Mouse (Mus musculus) E14TG2a.4 (cell line): ENCODE measurements at regions not wholly inside any gene's neighbourhood (a gene's known extent, or its start where the extent isn't known, plus 50 kb on each side); places are given as distances from the start of the nearest gene placed in this dataset.

Source experiments
- H3K27me3 ChIP-seq: 2 replicates; pipeline ENCODE4 v1.6.1; 2014; ENCODE audit warnings: low read length, control low read depth; ENCODE audit not compliant: insufficient read depth
- H3K36me3 ChIP-seq: 2 replicates; pipeline ENCODE4 v1.6.1; 2014; ENCODE audit warnings: low read length, control low read depth; ENCODE audit not compliant: insufficient read depth
- H3K4me1 ChIP-seq: replicated peaks from 2 replicates; pipeline ENCODE4 v1.6.1; 2014; ENCODE audit warnings: low read depth, low read length, control low read depth
- H3K4me3 ChIP-seq: replicated peaks from 2 replicates; pipeline ENCODE4 v1.5.1; 2014; ENCODE audit warnings: mild to moderate bottlenecking, low read length
- H3K9me3 ChIP-seq: 2 replicates; pipeline ENCODE4 v1.6.1; 2014; ENCODE audit warnings: low read length, control low read depth
- CTCF ChIP-seq: conservative IDR thresholded peaks from 2 replicates; pipeline ENCODE4 v1.5.1; 2014; ENCODE audit warnings: low read length
- NANOG ChIP-seq: IDR thresholded peaks from 2 replicates; pipeline ENCODE4 v1.6.1; 2014; ENCODE audit warnings: borderline replicate concordance, low read length, mixed read lengths
- POU5F1 ChIP-seq: IDR thresholded peaks from 2 replicates; pipeline ENCODE4 v1.6.1; 2014; ENCODE audit warnings: low read length, borderline replicate concordance

GRCm38 (mm10) chr15:97188545-97188944 is 58.4 kb upstream of the Pced1b start:
- TF ChIP-seq NANOG, result no peak
- no peak for TF ChIP-seq POU5F1
- no peak for TF ChIP-seq CTCF
- Histone ChIP-seq H3K4me3 (no peak overlapping the region), H3K9me3 (peaks cover 8% of the 10 kb centered on the region), H3K27me3 (peaks cover 4% of the 10 kb centered on the region; the same call in 1 of the 2 replicates), H3K4me1 (peaks cover 8% of the 10 kb centered on the region), H3K36me3 (no peaks in the 10 kb centered on the region)

- Histone ChIP-seq H3K27me3 (peaks cover 5% of the 10 kb centered on the region; the same call in 1 of the 2 replicates), H3K4me1 (peaks cover 8% of the 10 kb centered on the region), H3K36me3 (no peaks in the 10 kb centered on the region), H3K9me3 (peaks cover 1% of the 10 kb centered on the region), H3K4me3 (no peak overlapping the region)
- TF ChIP-seq NANOG, result no peak
- peak; percentile 46 for TF ChIP-seq CTCF
These were observed 59.1 kb upstream of the Pced1b start for GRCm38 (mm10) chr15:97187831-97188230.

GRCm38 (mm10) chr15:97186034-97186433 is 60.9 kb upstream of the Pced1b start:
- Histone ChIP-seq H3K27me3 (peaks cover 8% of the 10 kb centered on the region), H3K4me3 (no peak overlapping the region), H3K4me1 (peaks cover 8% of the 10 kb centered on the region), H3K36me3 (no peaks in the 10 kb centered on the region), H3K9me3 (no peaks in the 10 kb centered on the region)
- no peak for TF ChIP-seq POU5F1
- TF ChIP-seq NANOG, result no peak
- no peak for TF ChIP-seq CTCF

- no peak overlapping the region for H3K4me3 ChIP-seq
- TF ChIP-seq CTCF (no peak), NANOG (no peak), POU5F1 (no peak)
- no peaks in the 10 kb centered on the region for H3K9me3 ChIP-seq
- no peaks in the 10 kb centered on the region for H3K36me3 ChIP-seq
- H3K4me1 ChIP-seq, result peaks cover 8% of the 10 kb centered on the region
- peaks cover 8% of the 10 kb centered on the region for H3K27me3 ChIP-seq
These were observed 64.3 kb upstream of the Pced1b start for GRCm38 (mm10) chr15:97182617-97183038.

GRCm38 (mm10) chr15:97180970-97181669 is 65.8 kb upstream of the Pced1b start:
- Histone ChIP-seq H3K4me1 (no peaks in the 10 kb centered on the region; the same call in 1 of the 2 replicates), H3K27me3 (peaks cover 9% of the 10 kb centered on the region), H3K4me3 (no peak overlapping the region), H3K9me3 (no peaks in the 10 kb centered on the region), H3K36me3 (no peaks in the 10 kb centered on the region)
- TF ChIP-seq POU5F1, result no peak
- TF ChIP-seq NANOG, result no peak
- TF ChIP-seq CTCF, result no peak

GRCm38 (mm10) chr15:97178286-97178685 is 68.6 kb upstream of the Pced1b start:
- TF ChIP-seq NANOG, result no peak
- TF ChIP-seq POU5F1, result no peak
- no peak for TF ChIP-seq CTCF
- H3K27me3 ChIP-seq, result peaks cover 27% of the 10 kb centered on the region
- H3K36me3 ChIP-seq, result no peaks in the 10 kb centered on the region
- H3K9me3 ChIP-seq, result no peaks in the 10 kb centered on the region
- peaks cover 6% of the 10 kb centered on the region for H3K4me1 ChIP-seq
- H3K4me3 ChIP-seq, result no peak overlapping the region

- peaks cover 11% of the 10 kb centered on the region for H3K4me1 ChIP-seq
These were observed 69.1 kb upstream of the Pced1b start for GRCm38 (mm10) chr15:97177806-97178205.

GRCm38 (mm10) chr15:97174989-97175388 is 71.9 kb upstream of the Pced1b start:
- peaks cover 27% of the 10 kb centered on the region for H3K4me1 ChIP-seq
- peaks cover 34% of the 10 kb centered on the region for H3K27me3 ChIP-seq
- no peak overlapping the region for H3K4me3 ChIP-seq
- no peaks in the 10 kb centered on the region for H3K9me3 ChIP-seq
- TF ChIP-seq NANOG (no peak), CTCF (no peak), POU5F1 (no peak)
- H3K36me3 ChIP-seq, result no peaks in the 10 kb centered on the region

More at GRCm38 (mm10) chr15:97177806-97178205, 69.1 kb upstream of the Pced1b start:
- no peak for TF ChIP-seq CTCF
- no peak for TF ChIP-seq POU5F1
- TF ChIP-seq NANOG, result no peak
- H3K27me3 ChIP-seq, result peaks cover 31% of the 10 kb centered on the region
- no peaks in the 10 kb centered on the region for H3K9me3 ChIP-seq
- H3K4me3 ChIP-seq, result no peak overlapping the region
- no peaks in the 10 kb centered on the region for H3K36me3 ChIP-seq

GRCm38 (mm10) chr15:97173233-97173632 is 73.7 kb upstream of the Pced1b start:
- no peak for TF ChIP-seq CTCF
- TF ChIP-seq NANOG, result no peak
- no peak for TF ChIP-seq POU5F1
- peaks cover 34% of the 10 kb centered on the region for H3K27me3 ChIP-seq
- no peaks in the 10 kb centered on the region for H3K36me3 ChIP-seq
- H3K9me3 ChIP-seq, result no peaks in the 10 kb centered on the region
- peaks cover 28% of the 10 kb centered on the region for H3K4me1 ChIP-seq
- peak overlapping the region; percentile 54 for H3K4me3 ChIP-seq
